Mouse (Mus musculus): ENCODE results near the gene Aif1.
A peak's percentile ranks its signal among the peaks of the same experiment; 100 is the strongest.

Gene Aif1

DNA sequence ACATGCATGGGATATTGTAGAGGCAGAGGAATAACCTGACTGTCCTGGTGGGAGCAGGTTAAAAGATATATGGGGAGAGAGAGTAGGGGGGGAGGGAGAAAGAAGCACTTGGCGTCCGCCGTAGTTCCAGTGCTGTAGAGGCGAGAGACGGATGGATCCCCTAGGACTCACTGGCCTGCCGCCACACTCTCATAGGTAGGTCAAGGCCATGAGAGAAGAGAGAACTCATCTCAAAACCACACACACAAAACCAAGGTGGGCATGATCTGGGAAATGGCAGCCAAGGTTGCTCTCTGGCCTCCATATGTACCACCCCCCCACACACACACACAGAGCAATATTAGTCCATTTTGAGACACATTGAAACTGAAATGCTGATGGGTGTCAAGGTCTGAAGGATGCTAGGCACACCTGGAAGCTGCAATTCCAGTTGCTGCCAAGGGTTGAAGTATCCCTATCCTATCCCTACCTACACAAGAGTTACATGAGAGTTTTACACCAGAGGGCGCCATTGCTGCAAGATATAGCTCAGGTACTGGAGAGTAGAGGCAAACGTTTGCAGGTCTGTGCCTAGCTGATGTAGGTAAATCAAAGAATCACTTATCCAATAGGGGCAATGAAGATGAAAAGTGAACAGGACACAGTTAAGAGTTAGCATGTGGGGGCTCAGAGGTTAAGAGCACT lies 9.4 kb downstream of the Aif1 start:
- peak; percentile 87 for DNase-seq (ENCODE audit: low spot score)

DNA sequence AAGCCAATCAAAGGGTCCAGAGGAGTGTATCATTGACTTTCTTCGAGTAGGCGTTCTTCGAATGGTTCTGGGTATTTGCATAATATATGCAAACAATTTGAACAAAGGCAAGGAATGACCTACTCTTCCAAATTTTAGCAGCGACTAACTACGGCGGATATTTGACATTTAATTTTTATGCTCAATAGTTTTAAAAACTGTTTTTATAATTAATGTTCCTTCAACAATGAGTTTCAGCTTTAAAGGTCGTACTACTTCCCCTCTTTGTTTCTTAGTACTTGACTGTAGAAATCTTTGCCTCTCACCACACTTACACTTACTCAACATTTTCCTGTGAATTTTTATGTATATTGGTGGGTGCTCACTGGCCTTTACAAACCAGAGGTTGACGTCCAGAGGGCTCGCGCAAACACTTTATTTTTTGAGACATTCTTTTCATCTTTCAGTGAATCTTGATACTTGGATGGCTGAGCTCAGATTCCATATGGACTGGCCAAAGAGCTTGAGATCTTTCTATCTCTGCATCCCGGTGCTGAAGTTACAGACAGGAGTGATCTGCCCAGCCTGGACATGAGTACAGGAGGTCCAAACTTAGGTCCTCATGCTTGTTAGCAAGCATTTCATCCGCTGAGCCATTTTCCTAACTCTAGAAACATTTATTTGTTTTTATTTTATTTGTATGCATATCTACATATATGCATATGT lies 10.3 kb downstream of the Aif1 start:
- no peak for DNase-seq (ENCODE audit: low spot score)

GRCm38 (mm10) chr17:35164568-35165450 lies 11.1 kb downstream of the Aif1 start, which contains the start of gene Prrc2a:
TSS of gene Prrc2a (minus strand) at chr17:35164897.
- DNase-seq (ENCODE audit: low spot score): peak; percentile 99

GRCm38 (mm10) chr17:35164218-35164567 lies 11.7 kb downstream of the Aif1 start:
- DNase-seq (ENCODE audit: low spot score): no peak

GRCm38 (mm10) chr17:35163326-35164081 lies 12.4 kb downstream of the Aif1 start:
- no peak for DNase-seq (ENCODE audit: low spot score)

GRCm38 (mm10) chr17:35162730-35163129 lies 13.1 kb downstream of the Aif1 start:
- no peak for DNase-seq (ENCODE audit: low spot score)

DNA sequence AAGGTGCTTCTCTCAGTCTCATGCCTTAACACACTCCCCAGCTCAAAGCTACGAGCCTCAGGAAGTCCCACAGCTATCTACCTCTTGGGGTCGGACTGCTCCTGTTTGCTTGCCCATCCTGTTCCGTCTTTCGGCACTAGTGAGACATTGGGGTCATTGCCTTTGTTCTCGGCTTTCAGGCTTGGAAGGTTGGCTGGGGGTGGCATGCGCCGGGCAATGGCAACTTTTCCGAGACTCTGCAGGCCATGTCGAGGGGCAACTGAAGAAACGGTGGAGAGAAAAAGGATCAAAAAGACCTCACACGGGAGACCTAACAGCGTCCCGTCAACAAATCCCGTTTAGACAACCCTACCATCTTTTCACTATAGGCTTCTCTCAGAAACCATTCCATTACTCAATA lies 13.7 kb downstream of the Aif1 start:
- DNase-seq (ENCODE audit: low spot score): no peak

DNA sequence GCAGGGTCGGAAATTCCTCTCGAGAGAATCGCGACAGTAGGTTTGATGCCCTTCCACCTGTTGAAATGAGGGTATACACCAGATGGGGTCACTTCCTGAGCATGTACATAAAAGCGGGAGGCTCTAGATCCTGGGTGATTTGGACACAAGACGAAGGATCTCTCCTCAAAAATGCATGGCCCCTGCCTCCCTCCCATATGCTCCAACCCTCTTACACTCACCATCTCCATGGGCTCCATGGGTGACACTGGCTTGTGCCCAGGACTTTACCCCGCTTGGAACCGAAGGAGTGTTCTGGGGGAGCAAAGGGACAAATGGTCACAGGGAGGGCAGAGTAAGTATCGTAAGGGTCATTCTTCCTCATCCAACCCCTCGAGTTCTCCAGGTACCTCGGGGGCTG lies 14.4 kb downstream of the Aif1 start:
- no peak for DNase-seq (ENCODE audit: low spot score)

DNA sequence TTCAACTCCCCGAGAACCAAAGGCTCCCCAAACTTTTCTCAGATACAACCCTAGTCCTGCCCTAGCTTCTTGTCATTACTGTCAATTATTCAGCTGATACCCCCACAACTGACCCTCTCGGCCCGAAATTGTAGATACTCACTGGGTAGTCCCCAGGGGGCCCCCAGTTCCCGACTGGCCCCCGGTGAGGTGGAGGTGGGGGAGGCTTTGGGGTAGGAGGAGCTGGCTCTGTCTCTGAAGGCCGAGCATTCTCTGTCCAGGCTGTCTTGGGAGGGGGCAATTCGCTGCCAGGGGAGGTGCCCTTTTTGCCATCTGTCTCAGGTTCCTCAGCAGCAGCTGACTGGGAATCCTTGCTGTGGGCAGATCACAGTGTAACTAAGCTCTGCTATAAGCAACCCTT lies 16.2 kb downstream of the Aif1 start:
- no peak for DNase-seq (ENCODE audit: low spot score)

DNA sequence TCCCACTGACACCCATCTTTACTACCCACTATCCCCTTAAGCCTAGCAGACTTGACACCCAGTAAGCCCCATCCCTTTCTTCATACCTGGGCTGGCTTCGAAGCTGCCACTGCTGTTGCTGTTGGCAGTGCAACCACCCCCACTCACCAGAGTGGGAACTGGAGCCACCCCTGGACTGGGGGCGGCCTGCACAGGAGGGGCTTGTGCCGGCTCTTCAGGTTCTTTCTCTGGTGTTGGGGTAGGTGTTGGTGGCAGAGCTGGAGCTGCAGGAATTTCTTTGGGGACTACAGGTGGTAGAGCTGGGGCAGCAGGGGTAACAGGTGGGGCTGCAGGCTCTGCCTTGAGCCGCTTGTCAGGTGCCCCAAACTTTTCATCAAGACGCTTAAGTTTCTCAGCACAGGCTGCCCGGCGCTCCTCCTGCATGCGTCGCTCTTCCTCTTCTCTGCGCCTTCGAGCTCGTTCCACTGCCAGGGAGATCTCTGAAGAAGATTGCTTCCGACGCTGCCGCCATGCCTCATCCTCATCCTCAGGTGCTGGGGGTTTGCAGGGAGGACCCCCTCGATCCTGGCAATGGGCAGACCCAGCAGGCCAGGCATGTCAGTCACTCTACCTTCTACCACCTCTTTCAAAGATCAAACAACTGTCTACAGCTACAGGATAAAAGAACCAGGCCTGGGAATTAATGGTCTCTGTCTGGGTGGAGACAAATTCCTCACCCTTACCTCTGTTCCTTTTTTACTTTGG lies 16.8 kb downstream of the Aif1 start:
- DNase-seq (ENCODE audit: low spot score): no peak

DNA sequence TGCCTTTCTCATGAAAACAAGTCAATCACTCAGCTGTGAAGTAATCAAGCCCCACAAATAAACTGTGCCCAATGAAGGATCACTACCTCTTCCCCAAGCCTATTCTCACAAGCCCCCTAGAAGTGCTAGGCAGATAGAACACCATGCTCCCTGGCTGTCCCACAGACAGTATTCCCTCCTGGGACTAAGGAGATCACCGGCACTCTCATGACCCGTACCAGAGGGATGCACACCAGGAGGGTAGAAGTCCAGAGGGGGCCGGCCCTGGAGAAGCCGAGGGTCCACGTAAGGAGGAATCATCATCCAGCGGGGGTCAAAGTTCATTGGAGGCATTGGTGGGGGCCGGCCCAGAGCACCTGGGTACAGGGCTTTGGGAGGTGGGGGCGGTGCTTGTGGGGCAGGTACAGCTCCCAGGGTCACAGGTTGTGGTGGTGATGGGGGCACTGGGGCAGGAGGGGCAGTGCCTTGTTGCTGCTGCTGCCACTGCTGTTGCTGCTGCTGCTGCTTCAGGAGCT lies 18.1 kb downstream of the Aif1 start:
- DNase-seq (ENCODE audit: low spot score): no peak

GRCm38 (mm10) chr17:35157254-35157653 lies 18.6 kb downstream of the Aif1 start:
- DNase-seq (ENCODE audit: low spot score): no peak

DNA sequence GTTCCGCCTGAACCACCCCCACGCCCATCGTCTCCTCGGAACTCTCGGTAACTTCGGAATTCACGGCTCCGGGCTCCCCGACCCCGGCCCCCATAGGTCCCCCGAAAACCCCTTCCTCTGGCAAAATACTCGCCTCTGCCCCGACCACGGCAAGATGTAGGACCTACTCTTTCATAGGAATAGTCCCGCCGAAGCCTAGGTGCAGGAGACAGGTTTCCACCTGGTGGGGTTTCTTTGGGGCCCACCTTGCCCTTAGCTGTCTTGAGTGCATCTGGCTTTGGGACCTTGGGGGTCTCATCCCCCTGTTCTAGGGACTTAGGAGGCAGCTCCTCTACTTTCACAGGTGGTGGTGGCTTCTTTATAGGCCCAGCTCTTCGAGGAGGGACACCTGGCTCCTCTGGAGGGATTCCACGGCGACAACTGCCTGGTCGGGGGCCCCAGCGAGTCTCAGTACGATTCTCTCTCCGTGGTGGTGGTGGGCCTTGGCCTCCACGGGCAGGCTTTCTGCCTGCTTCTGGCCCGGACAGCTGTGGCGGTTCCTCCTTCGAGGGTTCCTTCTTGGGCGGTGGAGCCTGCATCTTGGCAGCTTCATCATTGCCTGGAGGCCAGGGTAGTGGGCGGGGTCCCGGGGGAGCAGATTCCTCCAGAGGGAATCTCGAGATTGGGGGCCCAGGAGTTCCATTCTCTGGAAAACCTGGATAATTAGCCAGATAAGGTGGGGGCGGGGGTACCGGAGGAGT lies 19.2 kb downstream of the Aif1 start:
- DNase-seq (ENCODE audit: low spot score): no peak

DNA sequence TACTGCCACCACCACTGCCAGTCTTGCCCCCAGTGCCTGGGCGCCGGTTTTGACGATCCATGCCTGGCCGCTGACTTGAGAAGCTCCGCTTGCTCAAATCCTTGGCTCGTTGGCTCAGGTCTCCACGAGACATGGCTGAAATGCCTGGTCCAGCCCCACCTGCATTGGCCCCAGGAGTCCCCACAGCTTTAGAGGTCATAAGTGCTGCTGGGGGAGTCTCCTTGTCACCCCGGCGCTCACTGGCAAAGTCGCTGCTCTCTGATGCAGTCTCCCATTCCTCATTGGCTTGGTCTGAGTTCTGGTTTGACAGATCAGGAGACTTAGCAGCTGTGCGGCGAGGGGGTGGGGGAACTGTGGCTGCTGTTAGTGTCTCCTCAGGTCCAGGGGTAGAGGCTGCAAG lies 20.4 kb downstream of the Aif1 start:
- DNase-seq (ENCODE audit: low spot score): no peak

GRCm38 (mm10) chr17:35154616-35155015 lies 21.3 kb downstream of the Aif1 start:
- no peak for DNase-seq (ENCODE audit: low spot score)

DNA sequence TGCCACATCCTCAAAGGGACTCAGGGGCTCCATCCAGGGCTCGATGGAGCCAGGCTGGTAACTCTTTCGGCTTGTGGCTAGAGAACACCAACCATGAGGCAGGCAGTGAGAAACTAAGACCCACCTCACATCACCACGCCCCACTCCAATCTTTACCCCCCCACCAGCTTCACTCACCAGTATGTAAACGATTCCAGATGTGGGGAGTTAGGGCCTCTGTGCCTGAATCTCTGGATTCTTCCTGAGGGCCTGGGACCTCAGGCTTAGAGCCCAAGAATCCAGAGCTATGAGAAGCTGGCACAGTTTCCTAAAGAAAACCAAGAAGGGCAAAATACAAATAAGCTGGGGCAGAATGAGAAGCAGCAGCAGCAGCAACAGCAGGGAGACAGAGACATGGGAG lies 21.9 kb downstream of the Aif1 start:
- no peak for DNase-seq (ENCODE audit: low spot score)

- no peak for DNase-seq (ENCODE audit: low spot score)
Observed at GRCm38 (mm10) chr17:35153077-35153476, 22.8 kb downstream of the Aif1 start.

DNA sequence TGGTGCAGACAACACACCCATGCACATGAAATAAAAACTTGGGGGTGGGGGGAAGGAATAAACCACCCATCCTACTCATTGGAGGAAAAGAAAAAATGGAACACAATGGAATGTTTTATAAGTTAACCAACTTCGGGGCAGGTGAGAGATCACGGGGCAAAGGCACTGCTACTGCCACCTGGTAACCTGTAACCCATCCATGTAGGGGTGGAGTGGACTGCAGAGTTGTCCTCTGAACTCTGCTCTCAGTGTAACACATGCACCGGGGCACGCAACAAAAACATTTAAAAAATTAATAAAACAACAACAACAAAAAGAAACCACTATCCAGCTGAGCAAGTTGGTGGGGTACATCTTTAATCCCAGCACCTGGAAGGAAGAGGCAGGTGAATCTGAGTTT lies 23.7 kb downstream of the Aif1 start:
- DNase-seq (ENCODE audit: low spot score): no peak

- no peak for DNase-seq (ENCODE audit: low spot score)
Observed at GRCm38 (mm10) chr17:35147922-35148639, 27.8 kb downstream of the Aif1 start.

DNA sequence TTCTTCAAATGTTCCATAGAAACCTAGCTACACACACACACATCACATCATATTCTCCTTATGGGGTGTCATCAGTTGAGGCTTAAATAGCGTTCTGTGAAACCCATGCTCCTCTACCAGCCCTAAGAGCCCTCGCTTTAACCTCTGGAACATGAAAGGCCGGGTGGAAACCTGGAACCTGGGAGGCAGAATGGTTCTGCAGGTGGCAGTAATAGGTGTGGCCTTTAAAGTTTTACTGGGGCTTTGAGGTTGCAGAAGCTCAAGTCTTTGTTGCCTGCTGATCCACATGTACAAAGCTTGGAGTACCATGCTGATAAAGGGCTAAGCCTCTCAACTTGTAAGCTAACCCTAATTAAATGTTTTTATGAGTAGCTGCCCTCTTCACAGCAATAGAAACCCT lies 28.5 kb downstream of the Aif1 start:
- DNase-seq (ENCODE audit: low spot score): no peak
